Mouse (Mus musculus): ENCODE data around the gene Ncoa6.
A peak's percentile ranks its signal among the peaks of the same experiment; 100 is the strongest.

- TF ChIP-seq POLR2A (IDR thresholded peaks at IDR 0.05; ENCODE audit: insufficient read depth, low read depth, low read length) = no peak
- no peak for TF ChIP-seq EP300 (IDR thresholded peaks at IDR 0.05; ENCODE audit: insufficient read depth, low read depth, low read length)
- TF ChIP-seq CTCF (IDR thresholded peaks at IDR 0.05) = peak; percentile 21; the same call in 1 of the 2 replicates
Measured at GRCm38 (mm10) chr2:155400276-155400675, 73.4 kb downstream of the Ncoa6 start.
